Mouse (Mus musculus) lung, postnatal 0 days (tissue): ENCODE results near the gene Tmem259. TPM values are rescaled to one million over a fixed set of nuclear protein-coding genes. Genes with fewer than 3 reads are reported as not detected.

ENCODE experiments used
- ATAC-seq: fragments of 200-750 bp; cut with Nextera tagmentation; 2 replicates; pipeline ENCODE4 v1.8.0; 2017; ENCODE audit warnings: moderate library complexity
- DNase-seq: peaks from one replicate; pipeline ENCODE4 v3.0.0-alpha.2; 2016; ENCODE audit warnings: low spot score
- H3K27ac ChIP-seq: fragments of 300-500 bp; sonication (generic); 2 replicates; pipeline ENCODE4 v1.5.1; 2014; ENCODE audit warnings: antibody characterized with exemption, mild to moderate bottlenecking, low read length, mixed read lengths
- H3K27me3 ChIP-seq: fragments of 300-500 bp; sonication (generic); replicated peaks from 2 replicates; pipeline ENCODE4 v1.6.1; 2014; ENCODE audit warnings: low read length, mixed read lengths; ENCODE audit not compliant: insufficient read depth
- H3K36me3 ChIP-seq: fragments of 300-500 bp; sonication (generic); 2 replicates; pipeline ENCODE4 v1.6.1; 2014; ENCODE audit warnings: low read length, mixed read lengths; ENCODE audit not compliant: insufficient read depth
- H3K4me1 ChIP-seq: fragments of 300-500 bp; sonication (generic); 2 replicates; pipeline ENCODE4 v1.6.1; 2014; ENCODE audit warnings: antibody characterized with exemption, low read depth, low read length, mixed read lengths; ENCODE audit not compliant: insufficient read depth
- H3K4me2 ChIP-seq: fragments of 300-500 bp; sonication (generic); replicated peaks from 2 replicates; pipeline ENCODE4 v1.6.1; 2014; ENCODE audit warnings: low read depth, mild to moderate bottlenecking, low read length, moderate library complexity, mixed read lengths
- H3K4me3 ChIP-seq: fragments of 300-500 bp; sonication (generic); 2 replicates; pipeline ENCODE4 v1.5.1; 2014; ENCODE audit warnings: low read depth, low read length
- H3K9ac ChIP-seq: fragments of 300-500 bp; sonication (generic); replicated peaks from 2 replicates; pipeline ENCODE4 v1.6.1; 2014; ENCODE audit warnings: low read depth, mild to moderate bottlenecking
- H3K9me3 ChIP-seq: fragments of 300-500 bp; sonication (generic); 2 replicates; pipeline ENCODE4 v1.6.1; 2016; ENCODE audit warnings: low read length, mixed read lengths
- CTCF ChIP-seq: IDR thresholded peaks from 2 replicates; pipeline ENCODE4 v1.5.1; 2016; ENCODE audit warnings: antibody characterized with exemption, mild to moderate bottlenecking
- EP300 ChIP-seq: IDR thresholded peaks from 2 replicates; pipeline ENCODE4 v1.6.1; 2016; ENCODE audit warnings: antibody characterized with exemption, mild to moderate bottlenecking, control low read depth
- whole genome bisulfite sequencing: fragments of 180-500 bp; shearing (Covaris S2); extraction: QIAGEN DNeasy Blood & Tissue Kit; methylation state at CpG from one replicate; pipeline ENCODE4 v1.1.7; 2014; 5-methylcytosine and 5-hydroxymethylcytosine counted together
- polyA plus RNA-seq: library from polyadenylated mRNA; unstranded; fragments of >200 nt; fragmentation: Nextera tagmentation; extraction: Ambion mirVana; gene quantifications from 2 replicates; pipeline ENCODE4 v1.2.1, GENCODE M21; 2015

The Tmem259 gene
- polyA plus RNA-seq, 1 experiment from 2014 or later: 27.6 TPM

DNA sequence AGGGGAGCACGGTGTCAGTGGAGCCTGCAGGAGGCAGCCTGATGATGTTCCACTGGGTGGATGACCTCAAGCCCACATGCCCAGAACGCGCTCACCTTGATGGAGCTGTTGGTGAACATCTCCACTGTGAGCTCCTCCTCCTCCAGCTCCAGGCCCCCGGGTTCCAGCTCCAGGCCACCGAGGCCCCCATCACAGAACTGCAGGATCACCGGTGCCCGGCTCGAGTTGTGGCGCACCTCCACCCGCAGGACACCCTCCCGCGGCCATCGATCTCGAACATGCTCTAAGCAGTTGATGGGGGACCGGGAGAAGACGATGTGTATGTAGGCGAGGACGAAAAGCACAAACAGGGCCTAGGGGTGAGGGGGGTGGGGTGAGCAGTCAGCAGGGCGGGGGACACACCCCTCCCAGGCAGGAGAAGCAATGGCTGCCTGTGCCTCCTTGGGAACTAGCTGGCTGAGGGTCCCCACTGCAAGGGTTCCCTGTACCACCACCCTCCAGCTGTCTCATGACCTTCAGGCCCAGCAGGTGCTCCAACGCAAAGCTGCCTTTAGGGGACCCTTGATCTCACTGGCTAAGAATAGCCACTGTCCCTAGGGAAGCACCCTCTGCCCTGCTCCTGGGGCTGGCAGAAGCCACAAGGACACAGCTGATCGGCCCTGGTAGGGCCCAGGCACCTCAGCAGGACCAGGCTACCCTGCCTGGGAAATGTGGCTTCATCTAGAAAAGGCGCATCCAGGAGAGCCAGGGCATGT is 4.6 kb downstream of the Tmem259 start:
- DNase-seq (no peak), ATAC-seq (no peak)
- Histone ChIP-seq H3K36me3 (peaks cover 40% of the 10 kb centered on the region), H3K9me3 (no peaks in the 10 kb centered on the region), H3K27ac (no peak overlapping the region), H3K4me1 (peaks cover 10% of the 10 kb centered on the region), H3K9ac (no peak overlapping the region), H3K27me3 (no peaks in the 10 kb centered on the region), H3K4me2 (no peak overlapping the region), H3K4me3 (no peak overlapping the region)
- no peak for TF ChIP-seq CTCF
- TF ChIP-seq EP300: no peak
- WGBS: 93% methylated on average over 22 of the region's 22 CpGs

DNA sequence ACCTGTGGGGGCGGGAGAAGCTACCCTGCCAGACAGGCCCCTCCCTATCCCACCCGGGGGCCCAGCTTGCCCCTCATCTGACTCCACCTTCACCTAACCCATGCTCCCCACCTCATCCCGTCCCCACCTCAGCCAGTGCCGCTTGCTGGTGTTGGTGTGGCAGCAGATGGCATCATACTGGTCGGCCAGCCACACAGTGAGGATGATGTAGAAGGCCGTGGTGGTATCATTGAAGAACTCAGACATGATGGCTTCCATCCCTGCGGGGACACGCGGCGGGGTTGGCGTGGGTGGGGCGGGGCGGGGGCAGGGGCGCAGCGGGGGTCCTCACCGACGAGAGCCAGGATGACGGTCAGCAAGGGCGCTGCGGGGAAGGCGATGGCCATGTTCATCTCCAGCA is 6.1 kb downstream of the Tmem259 start:
- peaks cover 40% of the 10 kb centered on the region for H3K36me3 ChIP-seq
- DNase-seq (no peak), ATAC-seq (no peak)
- H3K4me2 ChIP-seq: no peak overlapping the region
- no peaks in the 10 kb centered on the region for H3K27me3 ChIP-seq
- H3K4me1 ChIP-seq: peaks cover 5% of the 10 kb centered on the region
- no peak overlapping the region for H3K9ac ChIP-seq
- TF ChIP-seq EP300: no peak
- no peak for TF ChIP-seq CTCF
- H3K4me3 ChIP-seq: no peak overlapping the region
- 96% methylated on average over 20 of the region's 21 CpGs for WGBS
- H3K9me3 ChIP-seq: no peaks in the 10 kb centered on the region
- no peak overlapping the region for H3K27ac ChIP-seq

DNA sequence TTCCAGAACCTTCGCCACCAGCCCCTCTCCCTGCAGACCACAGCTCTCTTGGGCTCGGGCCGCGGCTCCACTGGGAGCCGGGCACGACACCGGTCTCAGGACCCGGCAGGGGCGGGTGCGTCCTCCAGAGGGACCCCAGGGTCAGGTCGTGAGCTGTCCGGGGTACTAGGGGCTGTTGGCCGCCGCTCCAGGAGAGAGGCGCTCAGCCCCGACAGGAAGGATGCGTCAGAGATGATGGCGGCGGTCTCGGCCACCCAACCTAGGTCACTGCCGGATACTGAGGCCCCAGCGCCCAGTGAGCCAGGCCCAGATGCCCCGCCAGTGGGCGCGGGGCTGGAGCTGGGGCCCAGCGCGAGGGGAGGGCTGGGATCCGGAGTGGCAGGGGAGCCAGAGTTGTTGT is 6.8 kb downstream of the Tmem259 start:
- no peak overlapping the region for H3K4me3 ChIP-seq
- H3K36me3 ChIP-seq: peaks cover 40% of the 10 kb centered on the region
- no peaks in the 10 kb centered on the region for H3K9me3 ChIP-seq
- no peak overlapping the region for H3K27ac ChIP-seq
- H3K4me1 ChIP-seq: no peaks in the 10 kb centered on the region
- H3K9ac ChIP-seq: no peak overlapping the region
- ATAC-seq: no peak
- WGBS: 90% methylated on average over 28 of the region's 28 CpGs
- DNase-seq: no peak
- no peak overlapping the region for H3K4me2 ChIP-seq
- H3K27me3 ChIP-seq: no peaks in the 10 kb centered on the region
- no peak for TF ChIP-seq CTCF

DNA sequence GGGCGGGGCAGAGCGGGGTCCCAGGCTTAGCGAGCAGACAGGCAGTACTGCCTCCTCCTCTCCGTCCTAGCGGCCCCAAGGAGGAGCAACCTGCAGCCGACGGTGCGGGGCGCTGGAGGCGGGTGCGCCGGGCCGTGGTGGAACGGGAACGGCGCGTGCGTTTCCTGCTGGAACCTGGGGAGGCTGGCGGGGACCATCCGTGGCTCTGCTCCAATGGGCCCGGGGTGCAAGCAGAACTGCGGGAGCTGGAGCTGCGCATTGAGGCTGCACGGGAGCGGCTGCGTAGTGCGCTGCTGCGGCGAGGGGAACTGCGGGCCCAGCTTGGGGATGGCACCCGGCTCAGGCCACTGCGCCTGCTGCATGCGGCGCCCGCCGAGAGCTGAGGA is 7.4 kb downstream of the Tmem259 start:
- no peak overlapping the region for H3K4me3 ChIP-seq
- no peaks in the 10 kb centered on the region for H3K9me3 ChIP-seq
- H3K4me2 ChIP-seq: no peak overlapping the region
- DNase-seq: no peak
- TF ChIP-seq EP300: no peak
- H3K36me3 ChIP-seq: peaks cover 40% of the 10 kb centered on the region
- WGBS: 78% methylated on average over 33 of the region's 36 CpGs
- H3K27me3 ChIP-seq: peaks cover 3% of the 10 kb centered on the region; the same call in 1 of the 2 replicates
- no peaks in the 10 kb centered on the region for H3K4me1 ChIP-seq
- H3K9ac ChIP-seq: no peak overlapping the region
- ATAC-seq: no peak
- H3K27ac ChIP-seq: no peak overlapping the region

DNA sequence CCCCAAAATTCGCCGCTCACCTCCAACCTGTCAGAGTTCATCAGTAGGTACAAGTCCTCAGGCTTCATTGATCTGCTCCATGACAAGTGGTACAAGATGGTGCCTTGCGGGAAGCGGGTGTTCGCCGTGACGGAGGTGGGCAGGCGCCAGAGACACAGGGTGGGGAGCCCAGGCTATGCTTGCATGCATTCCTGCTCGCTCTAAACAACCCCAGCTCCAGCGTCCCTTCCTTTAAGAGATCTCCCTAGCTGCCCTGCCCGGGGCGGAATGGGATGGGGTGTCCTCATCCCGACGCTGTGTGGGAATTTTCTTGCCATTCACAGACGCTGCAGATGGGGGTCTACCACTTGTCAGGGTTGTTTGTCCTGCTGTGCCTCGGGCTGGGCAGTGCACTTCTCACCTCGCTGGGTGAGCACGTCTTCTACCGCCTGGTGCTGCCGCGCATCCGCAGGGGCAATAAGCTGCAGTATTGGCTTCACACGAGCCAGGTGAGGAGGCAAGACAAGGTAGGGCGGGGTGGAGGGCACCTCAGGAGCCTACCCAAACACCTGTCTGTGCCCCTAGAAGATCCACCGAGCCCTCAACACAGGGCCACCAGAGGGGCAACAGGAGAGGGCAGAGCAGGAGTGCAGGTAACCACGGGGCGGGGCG is 7.9 kb downstream of the Tmem259 start:
- TF ChIP-seq EP300 (no peak), CTCF (no peak)
- no peak for ATAC-seq

DNA sequence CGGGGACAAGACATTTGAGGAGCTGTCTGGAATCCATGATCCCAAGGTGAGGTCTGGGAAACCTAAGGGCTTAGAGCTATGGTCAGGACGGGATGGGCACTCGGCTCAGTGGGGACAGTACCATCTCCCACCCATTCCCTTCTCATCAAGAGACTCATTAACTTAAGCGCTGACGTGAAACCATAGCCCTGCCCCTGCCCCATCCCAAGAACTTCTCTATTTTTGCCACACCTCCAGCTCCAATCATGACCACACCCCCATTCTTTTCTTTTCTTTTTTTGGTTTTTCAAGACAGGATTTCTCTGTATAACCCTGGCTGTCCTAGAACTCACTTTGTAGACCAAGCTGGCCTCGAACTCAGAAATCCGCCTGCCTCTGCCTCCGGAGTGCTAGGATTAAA is 9.5 kb downstream of the Tmem259 start:
- Histone ChIP-seq H3K4me2 (no peak overlapping the region), H3K27ac (no peak overlapping the region), H3K27me3 (peaks cover 6% of the 10 kb centered on the region; the same call in 1 of the 2 replicates), H3K36me3 (peaks cover 40% of the 10 kb centered on the region), H3K9me3 (no peaks in the 10 kb centered on the region), H3K4me1 (0 out of 2 replicates have a peak, but pooled peaks cover 4% of the 10 kb centered on the region), H3K9ac (no peak overlapping the region), H3K4me3 (no peak overlapping the region)
- WGBS: 84% methylated on average over 8 of the region's 8 CpGs
- TF ChIP-seq CTCF (no peak), EP300 (no peak)
- ATAC-seq (no peak), DNase-seq (no peak)

More for the DNA sequence above, 7.9 kb downstream of the Tmem259 start:
- no peak overlapping the region for H3K27ac ChIP-seq
- H3K9ac ChIP-seq: no peak overlapping the region
- WGBS: 88% methylated on average over 28 of the region's 28 CpGs
- peaks cover 40% of the 10 kb centered on the region for H3K36me3 ChIP-seq
- no peak overlapping the region for H3K4me3 ChIP-seq
- no peak overlapping the region for H3K4me2 ChIP-seq
- H3K9me3 ChIP-seq: no peaks in the 10 kb centered on the region
- DNase-seq: no peak
- H3K27me3 ChIP-seq: peaks cover 6% of the 10 kb centered on the region; the same call in 1 of the 2 replicates
- 0 out of 2 replicates have a peak, but pooled peaks cover 1% of the 10 kb centered on the region for H3K4me1 ChIP-seq
